Mouse (Mus musculus): ENCODE data around the gene Kcnip1. TPM values are rescaled to one million over a fixed set of nuclear protein-coding genes. Genes with fewer than 3 reads are reported as not detected.

Gene Kcnip1
- polyA plus RNA-seq, 1 experiment from 2014 or later: 1.1 TPM

DNA sequence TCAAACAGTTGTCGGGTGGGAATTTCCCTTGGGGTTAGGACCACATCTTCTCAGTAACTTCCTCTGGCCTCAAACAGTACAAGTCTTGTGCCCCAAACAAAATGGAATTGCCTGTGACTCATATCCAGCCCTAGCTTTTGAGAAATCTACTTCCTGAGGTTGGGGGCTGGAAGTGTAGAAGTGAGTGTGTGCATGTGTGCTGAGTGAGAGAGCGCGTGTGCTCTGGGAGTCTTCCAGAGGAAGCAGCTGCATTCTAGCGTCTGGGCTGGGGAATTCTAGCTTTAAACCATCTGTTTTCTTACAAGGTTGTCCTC is 17.9 kb upstream of the Kcnip1 start:
- peak overlapping the region; percentile 66; the same call in 1 of the 2 replicates for H3K27ac ChIP-seq (ENCODE audit: low read length)

DNA sequence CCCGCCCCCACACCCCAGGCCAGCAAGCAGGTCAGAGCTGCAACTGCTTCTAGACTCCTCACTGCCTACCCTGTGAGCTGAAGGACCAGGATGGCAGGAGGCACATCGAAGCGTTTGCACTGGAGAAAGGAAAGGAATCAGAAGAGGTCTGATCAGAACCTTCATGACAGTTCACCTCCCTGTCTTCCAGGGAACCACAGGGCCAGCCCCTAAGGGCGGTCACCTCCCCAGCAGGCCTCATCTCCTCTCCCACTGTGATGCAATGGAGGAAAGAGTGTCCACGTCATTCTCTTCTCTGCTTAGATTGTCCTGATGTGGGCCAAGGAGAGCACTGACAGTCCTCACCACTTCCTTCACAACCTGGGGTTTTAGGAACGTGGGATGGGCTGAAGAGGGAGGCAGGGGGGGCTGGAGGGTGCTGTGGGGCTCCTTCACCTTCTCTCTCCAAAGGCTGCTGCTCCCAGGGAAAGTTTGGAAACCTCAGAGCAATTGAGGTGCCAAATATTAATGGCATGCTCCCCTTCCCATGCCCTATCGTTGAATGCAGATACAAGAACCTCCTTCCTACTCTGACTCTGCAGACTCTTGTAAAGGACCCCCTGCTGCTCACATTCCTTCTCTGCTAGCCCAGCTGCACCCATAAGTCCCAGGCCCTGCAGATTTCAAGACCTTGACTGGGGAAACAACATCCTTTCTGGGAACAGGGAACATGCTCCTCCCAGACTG is 17.3 kb upstream of the Kcnip1 start:
- WGBS: 72% methylated on average over 7 of the region's 7 CpGs
- Histone ChIP-seq H3K36me3 (ENCODE audit: insufficient read depth, low read length) (no peaks in the 10 kb centered on the region), H3K27me3 (ENCODE audit: insufficient read depth, low read length) (no peaks in the 10 kb centered on the region), H3K4me1 (ENCODE audit: insufficient read depth, low read length) (no peaks in the 10 kb centered on the region), H3K9ac (replicated peaks; ENCODE audit: low read length) (no peak overlapping the region), H3K4me3 (ENCODE audit: low read length) (no peak overlapping the region), H3K9me3 (ENCODE audit: low read length) (no peaks in the 10 kb centered on the region), H3K4me2 (replicated peaks; ENCODE audit: low read depth, low read length) (no peak overlapping the region), H3K27ac (ENCODE audit: low read length) (peak overlapping the region; percentile 66; the same call in 1 of the 2 replicates)
- 0 out of 2 replicates have a peak, but pooled peaks have one; percentile 23 for ATAC-seq (ENCODE audit: low FRiP score, low TSS enrichment)

More for the DNA sequence above, 17.9 kb upstream of the Kcnip1 start:
- Histone ChIP-seq H3K4me3 (ENCODE audit: low read length) (no peak overlapping the region), H3K36me3 (ENCODE audit: insufficient read depth, low read length) (no peaks in the 10 kb centered on the region), H3K4me1 (ENCODE audit: insufficient read depth, low read length) (no peaks in the 10 kb centered on the region), H3K9me3 (ENCODE audit: low read length) (no peaks in the 10 kb centered on the region), H3K9ac (replicated peaks; ENCODE audit: low read length) (no peak overlapping the region), H3K4me2 (replicated peaks; ENCODE audit: low read depth, low read length) (no peak overlapping the region), H3K27me3 (ENCODE audit: insufficient read depth, low read length) (no peaks in the 10 kb centered on the region)
- peak; percentile 31; the same call in 1 of the 2 replicates for ATAC-seq (ENCODE audit: low FRiP score, low TSS enrichment)
- 50% methylated on average over 4 of the region's 4 CpGs for WGBS

DNA sequence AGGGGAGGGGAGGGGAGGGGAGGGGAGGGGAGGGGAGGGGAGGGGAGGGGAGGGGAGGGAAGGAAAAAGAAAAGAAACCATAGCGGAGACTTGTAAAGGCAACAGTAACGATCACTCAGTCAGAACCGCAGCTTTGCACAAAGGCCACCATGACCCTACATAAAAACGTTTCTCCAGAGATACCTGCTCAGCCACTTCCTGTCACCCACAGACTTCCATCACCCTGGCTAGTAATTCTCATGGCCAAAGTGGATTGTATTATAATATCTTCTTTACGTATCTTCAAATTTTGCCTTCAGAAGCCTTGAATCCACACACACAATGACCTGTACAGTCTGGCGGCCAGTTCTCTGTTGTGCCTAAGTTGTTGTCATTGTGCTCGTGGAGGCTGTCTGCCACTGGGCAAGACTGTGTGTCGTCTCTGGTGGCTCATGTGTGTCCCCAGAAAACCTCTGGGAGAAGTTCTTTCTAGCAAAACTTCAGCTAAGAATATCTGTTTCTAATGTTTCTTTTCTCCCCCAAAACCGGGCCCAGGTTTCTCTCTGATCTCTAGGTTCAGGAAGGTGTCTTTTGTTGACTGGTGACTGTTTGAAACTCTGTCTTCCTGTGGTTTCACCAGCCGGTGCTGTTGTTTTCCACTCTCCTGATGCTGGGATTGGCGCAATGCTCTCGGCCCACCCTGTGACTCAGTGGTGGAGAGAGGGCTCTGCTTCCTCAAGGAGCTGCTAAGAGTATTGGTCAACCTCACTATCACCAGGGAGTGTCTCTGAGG is 16.6 kb upstream of the Kcnip1 start:
- H3K36me3 ChIP-seq (ENCODE audit: insufficient read depth, low read length): no peaks in the 10 kb centered on the region
- no peak for ATAC-seq (ENCODE audit: low FRiP score, low TSS enrichment)
- no peak overlapping the region for H3K27ac ChIP-seq (ENCODE audit: low read length)
- H3K4me1 ChIP-seq (ENCODE audit: insufficient read depth, low read length): no peaks in the 10 kb centered on the region
- WGBS: 77% methylated on average over 12 of the region's 12 CpGs
- no peak overlapping the region for H3K9ac ChIP-seq (replicated peaks; ENCODE audit: low read length)
- no peaks in the 10 kb centered on the region for H3K27me3 ChIP-seq (ENCODE audit: insufficient read depth, low read length)
- H3K4me2 ChIP-seq (replicated peaks; ENCODE audit: low read depth, low read length): no peak overlapping the region
- no peak overlapping the region for H3K4me3 ChIP-seq (ENCODE audit: low read length)
- H3K9me3 ChIP-seq (ENCODE audit: low read length): no peaks in the 10 kb centered on the region

DNA sequence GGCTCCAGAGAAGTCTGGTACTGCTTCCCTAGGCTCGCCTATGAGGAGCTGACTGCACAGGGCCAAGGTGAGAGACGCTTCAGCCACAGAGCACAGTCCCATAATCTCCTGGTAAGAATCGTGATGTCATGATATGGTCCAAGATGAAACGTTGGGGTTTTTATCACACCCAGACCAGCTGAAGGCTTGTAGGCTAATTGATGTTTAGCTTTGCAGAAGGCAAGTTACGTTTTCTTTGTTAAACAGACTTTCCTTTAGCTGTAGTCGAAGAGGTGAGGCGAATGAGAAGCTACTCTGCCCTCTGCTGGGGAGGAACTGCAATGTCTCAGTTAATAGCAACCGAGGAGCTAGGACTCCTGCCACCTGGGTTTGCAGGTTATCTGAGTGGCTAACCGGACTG is 15.8 kb upstream of the Kcnip1 start:
- no peak overlapping the region for H3K9ac ChIP-seq (replicated peaks; ENCODE audit: low read length)
- no peaks in the 10 kb centered on the region for H3K36me3 ChIP-seq (ENCODE audit: insufficient read depth, low read length)
- H3K27me3 ChIP-seq (ENCODE audit: insufficient read depth, low read length): no peaks in the 10 kb centered on the region
- H3K9me3 ChIP-seq (ENCODE audit: low read length): no peaks in the 10 kb centered on the region
- ATAC-seq (ENCODE audit: low FRiP score, low TSS enrichment): no peak
- H3K27ac ChIP-seq (ENCODE audit: low read length): no peak overlapping the region
- WGBS: 45% methylated on average over 9 of the region's 9 CpGs
- no peak overlapping the region for H3K4me2 ChIP-seq (replicated peaks; ENCODE audit: low read depth, low read length)
- H3K4me1 ChIP-seq (ENCODE audit: insufficient read depth, low read length): no peaks in the 10 kb centered on the region
- no peak overlapping the region for H3K4me3 ChIP-seq (ENCODE audit: low read length)

DNA sequence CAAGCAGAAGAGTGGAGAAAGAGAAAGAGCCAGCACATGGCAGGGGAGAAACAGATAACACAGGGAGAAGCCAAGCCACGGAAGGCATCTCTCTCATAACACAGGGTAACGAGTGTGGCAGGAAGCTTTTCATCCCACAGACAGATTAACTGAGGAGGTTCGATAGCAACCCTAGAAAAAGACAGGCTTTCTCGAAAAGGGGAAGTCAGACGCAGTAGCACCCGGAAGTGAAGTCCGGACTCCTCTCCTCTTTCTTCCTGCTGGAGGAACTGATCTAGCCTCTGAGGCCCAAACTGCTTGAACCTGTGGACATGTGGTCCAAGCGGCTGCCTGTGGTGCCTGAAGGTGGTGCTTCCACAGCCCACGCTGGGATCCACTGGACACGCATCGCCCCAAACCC is 15.3 kb upstream of the Kcnip1 start:
- Histone ChIP-seq H3K4me2 (replicated peaks; ENCODE audit: low read depth, low read length) (no peak overlapping the region), H3K27me3 (ENCODE audit: insufficient read depth, low read length) (no peaks in the 10 kb centered on the region), H3K4me3 (ENCODE audit: low read length) (no peak overlapping the region), H3K27ac (ENCODE audit: low read length) (no peak overlapping the region), H3K9ac (replicated peaks; ENCODE audit: low read length) (no peak overlapping the region), H3K4me1 (ENCODE audit: insufficient read depth, low read length) (no peaks in the 10 kb centered on the region), H3K9me3 (ENCODE audit: low read length) (no peaks in the 10 kb centered on the region), H3K36me3 (ENCODE audit: insufficient read depth, low read length) (no peaks in the 10 kb centered on the region)
- no peak for ATAC-seq (ENCODE audit: low FRiP score, low TSS enrichment)
- 87% methylated on average over 11 of the region's 11 CpGs for WGBS

- H3K27me3 ChIP-seq (ENCODE audit: insufficient read depth, low read length): no peaks in the 10 kb centered on the region
- H3K4me3 ChIP-seq (ENCODE audit: low read length): no peak overlapping the region
- no peaks in the 10 kb centered on the region for H3K9me3 ChIP-seq (ENCODE audit: low read length)
- 85% methylated on average over 2 of the region's 2 CpGs for WGBS
- ATAC-seq (ENCODE audit: low FRiP score, low TSS enrichment): no peak
- H3K4me2 ChIP-seq (replicated peaks; ENCODE audit: low read depth, low read length): no peak overlapping the region
- no peaks in the 10 kb centered on the region for H3K4me1 ChIP-seq (ENCODE audit: insufficient read depth, low read length)
- H3K36me3 ChIP-seq (ENCODE audit: insufficient read depth, low read length): no peaks in the 10 kb centered on the region
- H3K9ac ChIP-seq (replicated peaks; ENCODE audit: low read length): no peak overlapping the region
- H3K27ac ChIP-seq (ENCODE audit: low read length): no peak overlapping the region
Measured at GRCm38 (mm10) chr11:34007616-34008015, 14.7 kb upstream of the Kcnip1 start.

DNA sequence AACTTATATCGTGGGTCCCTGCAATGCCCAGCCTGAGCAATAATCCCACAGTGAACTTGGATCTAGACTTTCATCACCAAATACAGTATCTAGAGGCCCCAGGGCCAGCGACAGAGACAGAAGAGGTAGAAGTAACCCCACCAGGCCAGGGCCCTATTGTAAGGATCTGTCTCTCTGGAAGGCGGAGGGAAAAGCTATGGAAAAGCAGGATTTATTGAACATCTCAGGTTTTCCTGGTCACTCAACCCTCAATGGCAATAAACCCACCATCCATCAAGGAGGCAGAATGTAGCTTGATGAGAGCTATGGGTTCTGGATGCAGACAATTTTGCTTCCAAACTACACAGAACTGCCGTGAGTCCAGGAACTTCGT is 9.6 kb upstream of the Kcnip1 start:
- Histone ChIP-seq H3K36me3 (ENCODE audit: insufficient read depth, low read length) (no peaks in the 10 kb centered on the region), H3K27me3 (ENCODE audit: insufficient read depth, low read length) (no peaks in the 10 kb centered on the region), H3K9ac (replicated peaks; ENCODE audit: low read length) (no peak overlapping the region), H3K4me3 (ENCODE audit: low read length) (no peak overlapping the region), H3K9me3 (ENCODE audit: low read length) (no peaks in the 10 kb centered on the region), H3K4me1 (ENCODE audit: insufficient read depth, low read length) (no peaks in the 10 kb centered on the region), H3K4me2 (replicated peaks; ENCODE audit: low read depth, low read length) (no peak overlapping the region), H3K27ac (ENCODE audit: low read length) (no peak overlapping the region)
- WGBS: 68% methylated on average over 5 of the region's 5 CpGs
- ATAC-seq (ENCODE audit: low FRiP score, low TSS enrichment): no peak

DNA sequence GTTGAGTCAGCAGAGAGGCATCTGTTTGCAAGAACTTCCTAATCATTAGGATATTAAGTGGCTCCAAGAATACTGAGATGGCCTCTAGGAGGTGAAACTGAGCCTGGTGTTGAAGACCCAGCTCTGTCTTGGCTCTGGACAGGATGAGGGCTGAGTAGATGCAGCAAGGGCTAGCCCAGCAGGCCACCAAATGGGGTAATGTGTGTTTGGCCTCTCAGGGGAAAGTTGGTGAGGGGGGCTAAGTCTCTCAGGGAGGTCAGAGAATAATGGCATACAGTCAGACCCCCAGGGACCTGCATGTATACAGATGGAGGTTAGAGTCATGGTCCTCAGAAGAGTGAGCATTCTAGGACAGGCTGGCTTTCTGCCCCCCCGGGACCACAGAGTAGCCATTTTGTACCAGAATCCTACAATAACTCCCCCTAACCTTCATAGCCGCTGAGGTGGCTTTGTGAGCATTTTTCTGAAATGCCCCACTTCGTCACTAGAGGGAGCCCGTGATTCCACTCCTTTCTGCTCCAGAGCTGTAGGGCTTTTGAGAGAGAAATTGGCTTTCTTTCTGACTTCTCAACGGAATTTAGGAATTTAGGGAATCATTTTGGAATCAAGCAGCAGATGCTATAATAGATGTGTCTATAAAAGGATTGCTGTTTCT is 9.1 kb upstream of the Kcnip1 start:
- Histone ChIP-seq H3K27me3 (ENCODE audit: insufficient read depth, low read length) (no peaks in the 10 kb centered on the region), H3K9ac (replicated peaks; ENCODE audit: low read length) (no peak overlapping the region), H3K27ac (ENCODE audit: low read length) (no peak overlapping the region), H3K4me3 (ENCODE audit: low read length) (no peak overlapping the region), H3K36me3 (ENCODE audit: insufficient read depth, low read length) (no peaks in the 10 kb centered on the region), H3K9me3 (ENCODE audit: low read length) (no peaks in the 10 kb centered on the region), H3K4me2 (replicated peaks; ENCODE audit: low read depth, low read length) (no peak overlapping the region), H3K4me1 (ENCODE audit: insufficient read depth, low read length) (no peaks in the 10 kb centered on the region)
- 12% methylated on average over 5 of the region's 5 CpGs for WGBS
- ATAC-seq (ENCODE audit: low FRiP score, low TSS enrichment): no peak

DNA sequence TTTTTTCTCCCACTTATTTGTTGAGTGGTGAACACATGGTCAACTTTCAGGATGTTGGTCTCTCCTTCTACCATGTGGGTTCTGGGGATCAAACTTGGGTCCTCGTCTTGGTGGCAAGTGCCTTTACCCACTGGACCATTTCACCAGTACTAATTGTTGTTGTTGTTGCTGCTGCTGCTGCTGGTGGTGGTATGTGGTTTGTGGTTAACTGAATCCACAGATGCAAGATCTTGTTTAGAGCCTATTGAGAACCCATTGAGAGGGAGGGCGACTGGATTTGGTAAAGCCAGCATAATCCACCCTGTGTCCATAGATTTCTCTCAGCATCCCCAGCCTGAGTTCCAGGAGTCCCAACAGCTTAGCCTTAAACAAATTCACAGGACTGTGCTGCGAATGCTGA is 7.5 kb upstream of the Kcnip1 start:
- no peaks in the 10 kb centered on the region for H3K27me3 ChIP-seq (ENCODE audit: insufficient read depth, low read length)
- H3K9me3 ChIP-seq (ENCODE audit: low read length): no peaks in the 10 kb centered on the region
- H3K4me3 ChIP-seq (ENCODE audit: low read length): no peak overlapping the region
- no peak overlapping the region for H3K27ac ChIP-seq (ENCODE audit: low read length)
- no peak overlapping the region for H3K9ac ChIP-seq (replicated peaks; ENCODE audit: low read length)
- H3K4me2 ChIP-seq (replicated peaks; ENCODE audit: low read depth, low read length): no peak overlapping the region
- no peaks in the 10 kb centered on the region for H3K4me1 ChIP-seq (ENCODE audit: insufficient read depth, low read length)
- WGBS: 80% methylated on average over 3 of the region's 3 CpGs
- no peak for ATAC-seq (ENCODE audit: low FRiP score, low TSS enrichment)
- H3K36me3 ChIP-seq (ENCODE audit: insufficient read depth, low read length): no peaks in the 10 kb centered on the region

DNA sequence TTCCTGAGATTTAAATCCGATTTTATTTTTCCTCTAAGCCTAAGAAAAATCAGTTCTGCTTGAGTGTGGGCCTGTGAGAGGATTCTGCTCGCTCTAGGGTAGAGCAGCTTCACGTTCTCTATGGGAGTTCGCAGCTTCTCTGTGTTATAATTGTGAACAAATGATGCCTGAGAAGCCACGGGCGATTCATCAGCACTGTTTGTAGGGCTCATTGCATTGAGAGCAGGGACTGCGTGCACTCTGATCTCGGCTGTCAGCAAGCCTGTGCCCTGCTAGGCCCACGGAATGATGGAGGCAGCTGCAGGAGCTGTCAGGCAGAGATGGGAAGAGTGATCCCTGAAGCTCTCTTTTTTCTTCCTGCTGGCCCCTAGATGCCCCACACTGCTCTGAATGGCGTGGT is 5.3 kb upstream of the Kcnip1 start:
- H3K4me1 ChIP-seq (ENCODE audit: insufficient read depth, low read length): no peaks in the 10 kb centered on the region
- no peak overlapping the region for H3K9ac ChIP-seq (replicated peaks; ENCODE audit: low read length)
- no peaks in the 10 kb centered on the region for H3K36me3 ChIP-seq (ENCODE audit: insufficient read depth, low read length)
- H3K4me3 ChIP-seq (ENCODE audit: low read length): no peak overlapping the region
- no peak overlapping the region for H3K4me2 ChIP-seq (replicated peaks; ENCODE audit: low read depth, low read length)
- H3K27ac ChIP-seq (ENCODE audit: low read length): no peak overlapping the region
- 66% methylated on average over 10 of the region's 10 CpGs for WGBS
- ATAC-seq (ENCODE audit: low FRiP score, low TSS enrichment): no peak
- H3K9me3 ChIP-seq (ENCODE audit: low read length): no peaks in the 10 kb centered on the region
- peaks cover 3% of the 10 kb centered on the region; the same call in 1 of the 2 replicates for H3K27me3 ChIP-seq (ENCODE audit: insufficient read depth, low read length)

Data from kidney, embryonic 16.5 days (tissue).